Mouse (Mus musculus): Measurements from ENCODE around the gene Gm49395. TPM values are rescaled to one million over a fixed set of nuclear protein-coding genes. Genes with fewer than 3 reads are reported as not detected.
A peak's percentile ranks its signal among the peaks of the same experiment; 100 is the strongest.

The Gm49395 gene
- polyA plus RNA-seq (2011; ENCODE audit: insufficient read length, low read depth, missing spikeins): 3.5 and 6.6 TPM in 2 replicates

DNA sequence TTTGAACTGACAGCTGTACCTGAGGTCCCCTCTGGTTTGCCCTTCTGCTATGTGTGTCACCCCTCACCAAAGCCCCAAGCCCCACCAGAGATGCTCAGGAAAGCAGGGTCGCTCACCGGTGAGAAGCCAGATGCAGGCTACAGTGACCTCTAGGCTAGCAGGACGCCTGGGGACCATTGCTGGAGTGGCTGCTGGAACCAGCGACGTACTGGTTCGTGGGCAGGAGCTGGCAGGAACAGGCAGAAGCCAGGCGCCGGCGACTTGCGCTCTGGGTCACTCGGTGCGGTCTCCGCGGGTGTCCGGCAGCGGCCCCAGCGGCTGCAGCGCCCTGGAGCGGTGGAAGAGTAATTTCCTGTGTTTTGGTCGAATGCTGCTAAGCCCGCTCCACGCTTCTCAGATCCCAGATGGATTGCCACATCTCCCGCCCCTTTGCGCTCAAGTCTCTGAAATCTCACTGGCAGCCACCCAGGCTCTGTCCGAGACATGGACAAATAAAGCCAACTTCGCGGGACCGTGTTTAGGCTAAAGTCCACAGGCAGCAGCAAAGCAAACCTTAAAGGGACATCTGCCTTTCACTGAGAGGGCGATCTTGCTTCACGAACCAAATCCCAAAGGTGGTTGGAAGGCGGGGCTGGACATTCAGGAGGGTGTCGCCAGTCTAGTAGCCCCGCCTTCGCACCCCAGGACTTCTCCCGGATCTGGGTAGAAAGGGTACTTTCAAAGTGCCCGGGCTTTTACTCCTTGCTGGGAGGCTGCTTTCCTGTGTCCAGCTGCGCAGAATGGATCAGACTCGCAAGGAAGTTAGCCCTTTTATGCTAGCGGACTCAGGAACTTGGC is at the start of gene Gm49395, which contains the start of gene Itga1:
TSS of gene Gm49395 (minus strand) at position 567 of the 837 bp plus-strand sequence.
TSS of gene Itga1 (minus strand) at position 610 of the 837 bp plus-strand sequence.
- Histone ChIP-seq H3K27ac (ENCODE audit: insufficient read depth, low read length) (peak within 1 kb of the TSS; percentile 90), H3K4me3 (ENCODE audit: insufficient read depth, low read length) (peak within 1 kb of the TSS; percentile 48)
- TF ChIP-seq POLR2A (IDR thresholded peaks at IDR 0.05; ENCODE audit: low read depth, low read length) (peak; percentile 71), CTCF (IDR thresholded peaks at IDR 0.05; ENCODE audit: borderline replicate concordance, insufficient read depth, low read length) (no peak)

DNA sequence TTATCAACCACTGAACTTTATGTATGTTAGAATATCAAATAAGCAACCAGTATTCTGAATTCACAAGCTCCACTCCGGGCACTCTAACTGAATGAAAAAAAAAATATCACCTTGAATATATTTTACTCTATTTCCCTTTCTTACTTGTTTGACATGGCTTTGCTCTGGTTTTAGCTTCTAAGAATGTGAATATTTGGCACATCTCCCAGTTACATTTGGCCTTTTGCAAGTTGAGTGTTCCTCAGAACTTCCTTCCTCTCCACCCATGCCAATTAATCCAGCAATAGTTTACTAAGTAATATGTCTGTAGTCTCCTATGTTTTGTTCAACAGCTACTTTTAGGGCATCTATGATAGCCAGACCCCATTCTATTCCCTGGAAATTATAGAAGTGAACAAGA is 48.9 kb upstream of the Gm49395 start:
- no peaks in the 10 kb centered on the region for H3K4me1 ChIP-seq (ENCODE audit: control insufficient read depth, insufficient read depth, low read length)
- TF ChIP-seq CTCF (IDR thresholded peaks at IDR 0.05; ENCODE audit: borderline replicate concordance, insufficient read depth, low read length) (no peak), POLR2A (IDR thresholded peaks at IDR 0.05; ENCODE audit: low read depth, low read length) (no peak)

More for the DNA sequence above, at the start of gene Gm49395, which contains the start of gene Itga1:
- H3K4me1 ChIP-seq (ENCODE audit: control insufficient read depth, insufficient read depth, low read length): no peaks in the 10 kb centered on the region

DNA sequence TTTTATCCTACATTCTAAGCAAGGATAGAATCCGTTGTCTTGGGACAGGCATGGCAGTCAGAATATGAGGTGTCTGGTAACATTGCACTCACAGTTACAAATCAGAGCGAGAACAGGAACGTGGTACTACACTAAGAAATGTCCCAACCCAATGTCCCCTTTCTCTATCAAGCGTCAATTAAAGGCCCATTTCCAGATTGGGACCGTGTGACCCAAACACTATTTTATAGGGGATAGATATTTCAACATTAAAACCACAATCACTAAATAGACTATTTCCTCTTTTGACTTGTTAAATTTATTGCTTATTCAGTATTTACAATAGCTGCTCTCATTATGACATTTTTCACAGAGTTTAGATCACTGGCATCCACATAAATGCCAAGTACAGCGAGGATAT is 48.1 kb upstream of the Gm49395 start:
- Histone ChIP-seq H3K4me1 (ENCODE audit: control insufficient read depth, insufficient read depth, low read length) (no peaks in the 10 kb centered on the region), H3K27ac (ENCODE audit: insufficient read depth, low read length) (no peak overlapping the region), H3K4me3 (ENCODE audit: insufficient read depth, low read length) (no peak overlapping the region)
- TF ChIP-seq POLR2A (IDR thresholded peaks at IDR 0.05; ENCODE audit: low read depth, low read length) (no peak), CTCF (IDR thresholded peaks at IDR 0.05; ENCODE audit: borderline replicate concordance, insufficient read depth, low read length) (no peak)

More for the DNA sequence above, 48.9 kb upstream of the Gm49395 start:
- no peak overlapping the region for H3K27ac ChIP-seq (ENCODE audit: insufficient read depth, low read length)
- no peak overlapping the region for H3K4me3 ChIP-seq (ENCODE audit: insufficient read depth, low read length)

DNA sequence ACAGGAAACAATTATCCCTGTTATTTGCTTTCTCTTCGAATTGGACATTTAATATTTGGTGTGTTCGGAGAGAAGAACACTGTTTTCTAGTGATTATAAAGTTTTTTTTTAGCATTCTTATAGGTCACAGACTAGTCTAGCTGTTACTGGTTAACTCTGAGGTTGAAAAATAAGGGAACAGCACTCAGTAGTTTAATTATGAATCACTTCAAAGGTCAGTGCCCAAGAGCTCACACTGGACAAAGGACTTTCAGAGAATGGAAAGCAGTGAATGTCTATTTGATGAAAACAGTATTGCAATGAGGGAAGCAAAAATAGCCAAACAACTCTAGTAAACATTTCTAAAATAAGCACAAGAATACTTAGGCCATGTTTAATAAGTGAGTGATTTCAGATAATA is 41.9 kb upstream of the Gm49395 start:
- no peak overlapping the region for H3K4me3 ChIP-seq (ENCODE audit: insufficient read depth, low read length)
- no peak for TF ChIP-seq CTCF (IDR thresholded peaks at IDR 0.05; ENCODE audit: borderline replicate concordance, insufficient read depth, low read length)
- no peak for TF ChIP-seq POLR2A (IDR thresholded peaks at IDR 0.05; ENCODE audit: low read depth, low read length)
- H3K4me1 ChIP-seq (ENCODE audit: control insufficient read depth, insufficient read depth, low read length): no peaks in the 10 kb centered on the region
- H3K27ac ChIP-seq (ENCODE audit: insufficient read depth, low read length): no peak overlapping the region

DNA sequence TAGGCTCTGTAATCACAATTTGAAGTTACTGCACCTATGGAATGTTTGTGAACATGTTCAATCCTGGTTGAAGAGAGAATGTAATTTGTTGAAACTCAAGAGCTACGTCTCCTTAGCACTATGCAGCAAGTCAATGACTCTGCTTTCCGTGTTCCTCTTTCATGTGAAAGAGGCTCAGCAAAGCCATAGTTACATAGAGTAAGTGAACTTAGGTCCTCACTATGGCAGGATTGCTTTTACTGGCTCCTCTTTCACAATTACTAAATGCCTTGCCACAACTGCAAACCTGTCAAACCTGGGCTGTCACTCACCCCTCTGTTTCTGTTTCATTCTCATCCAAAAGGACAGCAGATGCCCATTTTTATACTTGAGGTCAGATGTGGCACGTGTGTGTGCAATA is 40.3 kb upstream of the Gm49395 start:
- TF ChIP-seq CTCF (IDR thresholded peaks at IDR 0.05; ENCODE audit: borderline replicate concordance, insufficient read depth, low read length): no peak
- no peak for TF ChIP-seq POLR2A (IDR thresholded peaks at IDR 0.05; ENCODE audit: low read depth, low read length)

DNA sequence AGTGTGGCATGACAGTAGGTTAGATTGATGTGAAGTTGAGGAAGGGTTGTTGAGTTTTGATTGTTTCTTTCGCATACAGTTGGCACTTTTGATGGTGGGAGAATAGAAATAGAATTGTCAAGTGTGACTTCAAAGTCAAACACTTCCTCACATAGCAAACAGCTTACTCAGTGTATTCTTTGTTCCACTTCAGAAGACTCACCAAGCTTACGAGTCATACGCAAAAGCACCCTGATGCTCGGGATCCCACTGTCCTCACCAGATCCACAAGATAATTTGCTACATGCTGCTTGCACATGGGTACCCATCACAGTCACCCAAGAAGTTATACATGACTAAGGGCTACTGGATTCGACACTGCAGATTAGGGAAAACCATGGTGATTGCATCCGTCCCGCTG is 36.8 kb upstream of the Gm49395 start:
- H3K27ac ChIP-seq (ENCODE audit: insufficient read depth, low read length): no peak overlapping the region
- no peaks in the 10 kb centered on the region; the same call in 1 of the 2 replicates for H3K4me1 ChIP-seq (ENCODE audit: control insufficient read depth, insufficient read depth, low read length)
- H3K4me3 ChIP-seq (ENCODE audit: insufficient read depth, low read length): no peak overlapping the region
- no peak for TF ChIP-seq CTCF (IDR thresholded peaks at IDR 0.05; ENCODE audit: borderline replicate concordance, insufficient read depth, low read length)
- TF ChIP-seq POLR2A (IDR thresholded peaks at IDR 0.05; ENCODE audit: low read depth, low read length): no peak

More for the DNA sequence above, 40.3 kb upstream of the Gm49395 start:
- no peaks in the 10 kb centered on the region; the same call in 1 of the 2 replicates for H3K4me1 ChIP-seq (ENCODE audit: control insufficient read depth, insufficient read depth, low read length)
- no peak overlapping the region for H3K4me3 ChIP-seq (ENCODE audit: insufficient read depth, low read length)
- no peak overlapping the region for H3K27ac ChIP-seq (ENCODE audit: insufficient read depth, low read length)

DNA sequence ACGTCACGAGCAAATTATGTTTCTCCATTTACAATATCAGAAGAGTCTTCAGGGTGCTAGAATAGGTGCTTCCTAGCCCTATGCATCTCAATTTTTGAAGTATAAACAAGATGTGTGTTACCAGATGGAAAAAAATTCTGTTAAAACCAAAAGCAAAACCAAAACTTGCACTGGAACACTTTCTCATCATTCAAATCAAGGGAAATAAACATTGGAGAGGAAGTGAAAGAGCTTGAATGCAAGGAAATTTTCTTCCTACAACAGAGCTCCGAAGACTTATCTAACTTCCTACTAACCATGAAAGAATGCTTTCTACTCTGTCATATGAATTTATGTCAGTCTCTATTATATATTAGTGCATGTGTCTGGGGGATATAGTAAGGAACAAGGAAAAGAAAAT is 35.0 kb upstream of the Gm49395 start:
- Histone ChIP-seq H3K4me1 (ENCODE audit: control insufficient read depth, insufficient read depth, low read length) (no peaks in the 10 kb centered on the region; the same call in 1 of the 2 replicates), H3K4me3 (ENCODE audit: insufficient read depth, low read length) (no peak overlapping the region), H3K27ac (ENCODE audit: insufficient read depth, low read length) (no peak overlapping the region)
- TF ChIP-seq POLR2A (IDR thresholded peaks at IDR 0.05; ENCODE audit: low read depth, low read length): no peak
- TF ChIP-seq CTCF (IDR thresholded peaks at IDR 0.05; ENCODE audit: borderline replicate concordance, insufficient read depth, low read length): no peak

DNA sequence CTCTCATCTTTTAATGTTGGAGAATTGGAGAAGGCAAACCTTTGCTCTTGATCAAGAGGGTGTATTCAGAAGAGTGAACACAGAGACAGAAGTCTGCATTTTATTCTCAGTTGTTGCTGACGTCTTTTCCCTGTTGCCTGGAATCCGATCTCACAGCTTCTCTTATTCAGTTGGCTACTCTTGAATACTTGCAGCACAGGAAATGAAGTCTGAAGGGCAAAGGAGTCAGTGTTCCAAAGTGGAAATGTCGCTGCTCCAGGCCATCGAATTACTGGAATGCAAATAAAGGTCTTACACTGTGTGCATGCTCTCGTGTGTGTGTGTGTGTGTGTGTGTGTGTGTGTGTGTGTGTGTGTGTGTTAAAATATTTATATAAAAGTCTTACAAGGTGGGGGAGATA is 30.7 kb upstream of the Gm49395 start:
- Histone ChIP-seq H3K4me3 (ENCODE audit: insufficient read depth, low read length) (no peak overlapping the region), H3K27ac (ENCODE audit: insufficient read depth, low read length) (no peak overlapping the region), H3K4me1 (ENCODE audit: control insufficient read depth, insufficient read depth, low read length) (no peaks in the 10 kb centered on the region)
- no peak for TF ChIP-seq CTCF (IDR thresholded peaks at IDR 0.05; ENCODE audit: borderline replicate concordance, insufficient read depth, low read length)
- TF ChIP-seq POLR2A (IDR thresholded peaks at IDR 0.05; ENCODE audit: low read depth, low read length): no peak

DNA sequence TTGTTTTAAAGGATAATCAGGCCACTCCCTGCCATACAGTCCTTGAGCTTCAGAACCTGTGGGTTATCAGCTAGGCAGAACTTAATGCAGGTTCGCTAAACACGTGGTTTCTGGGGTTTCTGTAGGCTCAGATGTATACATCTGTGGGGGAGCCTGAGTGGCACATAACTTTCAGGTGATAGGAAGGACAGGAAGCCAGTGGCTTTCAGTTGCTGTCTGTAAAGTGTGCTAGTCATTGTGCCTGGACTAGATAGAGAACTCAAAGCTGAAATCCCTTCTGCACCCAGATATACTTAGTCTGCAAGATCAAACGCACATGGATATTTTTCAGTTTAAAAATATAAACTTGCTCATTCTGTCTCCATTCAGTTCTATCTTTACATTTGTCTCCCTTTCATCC is 29.7 kb upstream of the Gm49395 start:
- Histone ChIP-seq H3K27ac (ENCODE audit: insufficient read depth, low read length) (no peak overlapping the region), H3K4me1 (ENCODE audit: control insufficient read depth, insufficient read depth, low read length) (no peaks in the 10 kb centered on the region), H3K4me3 (ENCODE audit: insufficient read depth, low read length) (no peak overlapping the region)
- TF ChIP-seq CTCF (IDR thresholded peaks at IDR 0.05; ENCODE audit: borderline replicate concordance, insufficient read depth, low read length) (no peak), POLR2A (IDR thresholded peaks at IDR 0.05; ENCODE audit: low read depth, low read length) (no peak)

DNA sequence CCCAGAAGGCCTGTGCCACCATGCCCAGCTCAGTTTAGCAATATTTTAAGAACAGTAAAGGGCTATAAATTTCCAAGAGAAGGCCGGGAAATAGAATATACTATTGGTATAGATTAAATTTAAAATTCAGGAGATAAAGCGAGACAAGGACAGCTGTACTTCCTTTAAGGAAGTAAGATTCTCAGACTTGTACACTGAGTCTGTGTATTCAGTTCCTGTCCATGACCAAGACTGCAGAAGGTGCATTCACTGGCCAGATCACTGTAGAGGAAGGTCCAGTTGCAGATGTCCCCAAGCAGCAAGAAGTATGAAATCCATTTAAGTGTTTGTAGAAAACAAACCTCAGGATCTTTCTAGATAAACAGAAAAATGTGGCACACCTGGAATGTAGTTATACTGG is 28.3 kb upstream of the Gm49395 start:
- H3K4me3 ChIP-seq (ENCODE audit: insufficient read depth, low read length): no peak overlapping the region
- no peak for TF ChIP-seq POLR2A (IDR thresholded peaks at IDR 0.05; ENCODE audit: low read depth, low read length)
- TF ChIP-seq CTCF (IDR thresholded peaks at IDR 0.05; ENCODE audit: borderline replicate concordance, insufficient read depth, low read length): no peak
- no peak overlapping the region for H3K27ac ChIP-seq (ENCODE audit: insufficient read depth, low read length)
- no peaks in the 10 kb centered on the region for H3K4me1 ChIP-seq (ENCODE audit: control insufficient read depth, insufficient read depth, low read length)

All from embryonic fibroblast, embryonic 13.5 days (primary cell).